Mouse (Mus musculus) activated CD4-positive, CD25-positive, alpha-beta regulatory T cell (primary cell): ENCODE data around the gene Leng9. TPM values are rescaled to one million over a fixed set of nuclear protein-coding genes. Genes with fewer than 3 reads are reported as not detected.

Experiments used
- polyA plus RNA-seq, 2 experiments: library from polyadenylated mRNA; unstranded; fragments of 100-300 nt; shearing (Covaris generic); gene quantifications; one replicate each; pipeline ENCODE4 v1.2.1; 2017

The Leng9 gene
- 1 to 10 TPM; 6.1 to 6.4 TPM for polyA plus RNA-seq

GRCm38 (mm10) chr7:4150059-4150541 is at the start of gene Leng9:
Gene Leng9, minus strand, starts transcription at chr7:4150374.

GRCm38 (mm10) chr7:4164090-4164910 is 14.1 kb upstream of the Leng9 start, which contains the start of gene Cdc42ep5:
Gene Cdc42ep5, minus strand, starts transcription at chr7:4164860.

GRCm38 (mm10) chr7:4136771-4137531 is 13.2 kb downstream of the Leng9 start, which contains the start of gene Leng8:
Gene Leng8, plus strand, starts transcription at chr7:4137039.

GRCm38 (mm10) chr7:4119344-4119902 is 30.8 kb downstream of the Leng9 start, which contains the start of gene Ttyh1:
Gene Ttyh1, plus strand, starts transcription at chr7:4119408.

Other genes with a start within 250 kb of the Leng9 start
- gene Lilra6, start 234.9 kb downstream of the Leng9 start, polyA plus RNA-seq, result not detected
- gene Lair1, start 87.2 kb downstream of the Leng9 start, polyA plus RNA-seq, result 1 to 10 TPM; 5.8 to 6.6 TPM
- 1 to 10 TPM in 1 of 2 experiments, under 1 TPM in 1; 0.21 to 1.2 TPM for gene Ttyh1, start 31.0 kb downstream of the Leng9 start, polyA plus RNA-seq
- gene Leng8, start 13.3 kb downstream of the Leng9 start, polyA plus RNA-seq, result 100 to 1,000 TPM; 107 to 134 TPM
- gene Cdc42ep5, start 14.5 kb upstream of the Leng9 start, polyA plus RNA-seq, result not detected
- under 1 TPM in 1 of 2 experiments, not detected in 1; 0.48 TPM for gene Lilra5, start 87.4 kb upstream of the Leng9 start, polyA plus RNA-seq
- gene Ncr1, start 187.3 kb upstream of the Leng9 start, polyA plus RNA-seq, result not detected
- not detected for gene Gp6, start 247.4 kb upstream of the Leng9 start, polyA plus RNA-seq